Comparison of ENCODE assay signal across 24 mouse cellular contexts in genomic region chr11:4328188-4328587, GRCm38 (mm10).
"Had no signal": no experiment of that assay in that cellular context is flagged by ENCODE, and none has a peak within 500 bp of the region (broad histone marks: within the 10 kb centered on the region; RNA-seq: fewer than 3 reads in every experiment).

No protein-coding gene starts in this region.

- ATAC-seq: liver, postnatal 0 days; lung, postnatal 0 days; midbrain, embryonic 13.5 days; midbrain, embryonic 15.5 days had no signal

- H3K27me3 ChIP-seq: liver, embryonic 13.5 days; liver, embryonic 15.5 days; midbrain, embryonic 13.5 days; midbrain, embryonic 15.5 days; neural tube, embryonic 13.5 days; neural tube, embryonic 15.5 days; stomach, embryonic 15.5 days had no signal

- H3K9me3 ChIP-seq: liver, embryonic 13.5 days; liver, embryonic 15.5 days; lung, embryonic 15.5 days; midbrain, embryonic 13.5 days; midbrain, embryonic 15.5 days; neural tube, embryonic 13.5 days; neural tube, embryonic 15.5 days; stomach, embryonic 15.5 days had no signal

- H3K4me1 ChIP-seq: liver, embryonic 13.5 days; liver, embryonic 15.5 days; lung, embryonic 15.5 days; midbrain, embryonic 13.5 days; midbrain, embryonic 15.5 days; neural tube, embryonic 13.5 days; neural tube, embryonic 15.5 days; stomach, embryonic 15.5 days had no signal

- H3K27ac ChIP-seq: liver, embryonic 13.5 days; liver, embryonic 15.5 days; lung, embryonic 15.5 days; macrophage; midbrain, embryonic 13.5 days; midbrain, embryonic 15.5 days; neural tube, embryonic 13.5 days; neural tube, embryonic 15.5 days; stomach, embryonic 15.5 days; stomach, postnatal 0 days had no signal

- H3K4me3 ChIP-seq: liver, embryonic 13.5 days; liver, embryonic 15.5 days; lung, embryonic 15.5 days; megakaryocyte, embryonic 14.5 days; midbrain, embryonic 13.5 days; midbrain, embryonic 15.5 days; myocyte; neural tube, embryonic 13.5 days; neural tube, embryonic 15.5 days; stomach, embryonic 15.5 days had no signal

- DNase-seq: liver, embryonic 13.5 days; liver, postnatal 0 days; lung, adult 2 months; lung, postnatal 14 days; lung, postnatal 36 days; retina, postnatal 1 day; right cerebral cortex, postnatal 25 days; right cerebral cortex, postnatal 4 days; spleen, adult 18-20 months; thymus, adult 2 months; thymus, postnatal 25 days; thymus, postnatal 4 days had no signal

- H3K36me3 ChIP-seq: liver, embryonic 13.5 days; liver, embryonic 15.5 days; lung, embryonic 15.5 days; midbrain, embryonic 13.5 days; midbrain, embryonic 15.5 days; neural tube, embryonic 13.5 days; neural tube, embryonic 15.5 days; stomach, embryonic 15.5 days had no signal
